Mouse (Mus musculus) testis, postnatal 10 days (tissue): ENCODE results near the gene Prr12.
"Not testable (repeated sequence)": the region's sequence is repeated elsewhere in the genome, so short reads cannot be mapped to it uniquely, and the experiment has no call there.

Experiments
- DNase-seq: peaks from one replicate; pipeline ENCODE4 v3.0.0; 2021; ENCODE audit warnings: low spot score

Prr12 gene

DNA sequence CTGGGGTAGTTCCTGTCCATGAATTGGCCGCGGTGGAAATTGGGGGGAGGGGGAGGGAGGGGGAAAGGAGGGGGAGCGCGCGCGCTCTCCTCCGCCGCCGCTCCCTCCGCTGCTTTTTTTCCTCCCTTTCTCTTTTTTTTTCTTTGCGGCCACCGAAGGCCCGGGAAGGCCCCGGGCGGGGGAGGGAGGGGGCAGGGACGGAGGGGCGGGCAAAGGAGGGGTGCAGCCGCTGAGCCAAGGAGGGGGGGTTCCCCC lies at the start of gene Prr12:
TSS of gene Prr12 (minus strand) at position 20 of the 255 bp plus-strand sequence.
- no peak for DNase-seq

DNA sequence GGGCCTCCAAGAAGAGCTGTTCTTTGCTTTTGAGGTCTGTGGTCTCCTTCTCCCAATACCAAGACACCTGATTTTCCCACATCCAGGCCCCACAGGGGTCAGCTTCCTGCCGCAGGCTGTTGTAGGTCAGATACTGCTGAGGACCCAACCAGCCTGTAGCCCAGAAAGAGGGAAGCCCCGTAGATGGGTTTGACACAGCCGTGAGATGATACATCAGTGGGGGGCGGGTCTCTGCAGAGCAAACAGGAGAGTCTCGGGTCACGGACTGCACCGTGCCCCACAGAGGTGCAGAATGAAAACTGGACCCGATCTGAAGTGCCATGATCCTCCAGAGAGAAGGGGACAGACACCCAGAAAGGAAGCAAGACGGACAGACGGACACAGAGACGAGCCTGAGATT lies 49.8 kb upstream of the Prr12 start:
- DNase-seq = no peak

DNA sequence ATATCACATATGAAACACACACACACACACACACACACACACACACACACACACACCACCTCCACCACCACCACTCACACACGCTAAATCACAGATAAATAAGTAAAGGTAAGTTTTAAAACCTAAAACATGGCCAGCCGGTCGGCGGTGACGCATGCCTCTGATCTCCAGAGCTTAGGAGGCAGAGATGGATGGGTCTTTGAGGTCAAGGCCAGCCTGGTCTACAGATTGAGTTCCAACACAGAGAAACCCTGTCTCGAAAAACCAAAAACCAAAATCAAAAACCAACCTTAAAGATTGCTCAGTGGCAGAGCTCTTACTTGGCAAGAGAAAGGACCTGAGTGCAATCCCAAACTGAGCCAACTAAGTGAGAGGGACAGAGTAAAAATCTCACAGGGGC lies 47.4 kb upstream of the Prr12 start:
- no peak for DNase-seq

DNA sequence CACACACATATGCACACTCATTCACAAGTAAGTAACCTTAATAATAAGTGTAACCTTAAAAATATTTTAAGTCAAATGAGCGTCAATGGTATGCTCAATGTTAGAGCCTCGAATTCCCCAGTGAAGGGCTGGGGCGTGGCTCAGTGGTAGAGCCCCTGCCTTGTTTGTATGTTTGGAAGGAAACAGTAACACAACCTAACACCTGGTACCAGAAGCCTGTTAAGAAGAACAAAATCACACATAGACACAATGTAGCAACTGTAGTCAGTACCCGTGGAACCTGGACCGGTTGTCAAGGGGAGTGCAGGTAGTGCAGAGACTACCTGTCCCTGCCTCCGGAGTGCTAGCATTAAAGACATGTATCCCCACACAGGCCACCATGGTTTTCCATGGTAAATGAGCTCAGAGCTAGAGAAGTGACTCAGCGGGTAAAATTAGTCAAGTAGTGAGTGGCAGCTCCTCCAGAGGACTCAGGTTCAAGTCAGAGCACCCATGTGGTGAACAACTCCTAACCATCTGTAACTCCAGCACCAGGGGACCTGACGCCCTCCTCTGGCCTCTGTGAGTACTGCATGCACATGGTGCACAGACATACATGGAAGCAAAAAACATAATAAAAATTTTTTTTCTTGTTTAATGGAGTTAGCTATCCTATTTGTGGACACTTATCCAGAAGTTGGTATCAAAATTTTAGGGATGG lies 46.0 kb upstream of the Prr12 start:
- peak; percentile 67 for DNase-seq

DNA sequence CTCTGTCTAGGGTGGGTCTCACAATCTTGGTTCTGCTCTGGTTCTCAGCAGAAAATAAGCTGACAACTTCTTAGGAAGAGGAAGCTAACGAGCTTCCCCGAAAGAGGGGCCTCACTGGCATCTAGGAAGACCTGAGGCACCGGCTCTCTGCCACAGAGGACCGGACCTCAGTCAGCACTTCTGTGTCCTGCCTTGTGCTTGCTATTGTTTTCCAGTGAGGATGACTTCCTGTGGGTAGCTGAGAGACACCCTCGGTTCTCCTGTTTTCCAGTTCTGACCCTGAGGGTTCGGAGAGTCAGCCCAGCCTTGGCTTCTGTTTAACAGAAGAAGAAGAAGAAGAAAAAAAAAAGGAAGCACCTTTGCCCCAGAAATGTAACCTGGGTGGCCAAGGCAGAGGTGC lies 44.8 kb upstream of the Prr12 start:
- DNase-seq = no peak

DNA sequence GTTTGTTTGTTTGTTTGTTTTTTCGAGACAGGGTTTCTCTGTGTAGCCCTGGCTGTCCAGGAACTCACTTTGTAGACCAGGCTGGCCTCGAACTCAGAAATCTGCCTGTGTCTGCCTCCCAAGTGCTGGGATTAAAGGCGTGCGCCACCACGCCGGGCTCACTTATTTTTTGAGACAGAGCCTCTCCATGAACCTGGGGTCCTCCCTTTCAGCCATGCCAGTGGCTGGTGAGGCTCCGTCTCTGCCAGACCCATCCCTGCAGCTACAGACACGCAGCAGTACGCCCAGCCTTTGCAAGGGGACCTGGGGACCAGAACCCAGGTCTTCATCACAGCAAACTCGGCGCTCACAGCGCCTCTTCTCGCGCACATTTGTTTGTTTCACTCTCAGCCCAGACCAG lies 43.3 kb upstream of the Prr12 start:
- not testable (repeated sequence) for DNase-seq

DNA sequence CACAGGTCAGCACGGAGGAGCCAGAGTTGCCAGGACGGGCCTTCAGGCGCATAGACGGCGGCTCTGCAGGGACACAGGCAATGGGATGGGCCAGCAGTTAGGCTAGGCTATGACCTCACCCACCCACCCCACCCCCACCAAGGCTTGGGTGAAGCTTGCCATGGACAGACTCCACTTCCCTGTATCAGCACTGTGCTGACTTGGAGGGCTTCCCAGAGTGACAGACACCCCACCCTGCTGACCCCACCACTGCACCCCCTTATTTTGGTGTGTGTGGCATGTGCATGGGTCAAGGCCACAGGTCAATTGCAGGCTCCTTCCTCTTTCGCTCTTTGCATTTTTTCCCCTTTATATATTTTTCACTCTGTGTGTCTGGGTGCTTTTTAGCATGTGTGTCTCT lies 42.7 kb upstream of the Prr12 start:
- DNase-seq = no peak

DNA sequence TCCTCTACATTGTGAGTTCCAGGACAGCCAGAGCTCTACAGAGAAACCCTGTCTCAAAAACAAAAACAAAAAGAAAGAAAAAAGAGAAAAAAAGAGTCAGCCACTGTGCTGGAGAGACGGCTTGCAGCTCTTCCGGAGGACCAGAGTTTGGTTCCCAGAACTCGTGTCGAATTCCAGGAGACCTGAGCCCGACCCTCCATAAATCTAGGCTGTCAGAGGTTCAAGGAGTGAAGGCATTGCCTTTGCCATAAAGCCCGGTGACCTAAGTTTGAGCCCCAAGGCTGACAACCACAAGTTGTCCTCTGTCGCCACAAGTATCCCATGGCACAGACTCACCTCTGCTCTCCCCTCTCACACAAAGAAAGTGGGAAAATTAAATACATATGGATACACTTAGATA lies 41.4 kb upstream of the Prr12 start:
- no peak for DNase-seq

DNA sequence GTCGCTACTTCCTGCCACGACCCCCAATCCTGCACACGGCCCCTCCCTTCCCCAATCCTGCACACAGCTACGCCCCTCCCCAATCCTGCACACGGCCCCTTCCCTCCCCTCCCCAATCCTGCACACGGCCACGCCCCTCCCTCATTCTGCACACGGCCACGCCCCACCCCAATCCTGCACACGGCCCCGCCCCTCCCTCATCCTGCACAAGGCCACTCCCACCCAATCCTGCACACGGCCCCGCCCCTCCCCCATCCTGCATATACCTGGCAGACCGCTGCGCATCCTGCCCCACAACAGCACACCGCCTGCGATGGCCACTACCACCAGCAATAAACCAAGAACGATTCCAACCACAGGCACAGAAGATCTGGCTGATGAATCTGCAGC lies 40.8 kb upstream of the Prr12 start:
- DNase-seq = no peak

DNA sequence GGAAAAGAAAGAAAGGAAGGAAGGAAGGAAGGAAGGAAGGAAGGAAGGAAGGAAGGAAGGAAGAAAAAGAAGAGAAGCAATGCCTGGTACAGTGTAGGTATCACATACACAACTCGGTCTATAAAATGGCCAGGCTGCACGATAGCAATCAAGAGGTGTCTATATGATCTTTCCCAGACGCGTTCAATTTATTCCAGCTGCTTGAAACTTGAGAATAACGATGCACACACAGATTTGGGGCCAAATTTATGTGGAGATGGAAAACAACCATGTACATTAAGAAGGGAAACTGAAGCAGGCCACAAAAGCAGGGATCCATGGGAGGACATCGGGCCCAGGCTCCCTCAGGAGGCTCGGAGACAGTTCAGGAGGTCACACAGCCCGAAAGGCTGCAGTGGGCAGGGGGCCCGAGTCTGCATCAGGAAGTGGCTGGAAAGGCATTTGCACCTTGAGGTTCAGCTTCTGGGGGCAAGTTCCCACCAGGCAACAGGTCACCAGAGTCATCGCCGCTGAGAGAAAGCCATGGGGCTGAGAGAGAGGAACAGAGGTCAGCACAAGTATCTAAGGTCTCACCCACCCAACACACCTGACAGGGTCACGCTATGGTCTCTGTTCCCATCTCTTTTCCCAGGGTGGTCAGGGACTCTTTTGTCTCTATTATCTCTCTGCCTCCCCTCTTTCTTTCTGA lies 40.3 kb upstream of the Prr12 start:
- no peak for DNase-seq

DNA sequence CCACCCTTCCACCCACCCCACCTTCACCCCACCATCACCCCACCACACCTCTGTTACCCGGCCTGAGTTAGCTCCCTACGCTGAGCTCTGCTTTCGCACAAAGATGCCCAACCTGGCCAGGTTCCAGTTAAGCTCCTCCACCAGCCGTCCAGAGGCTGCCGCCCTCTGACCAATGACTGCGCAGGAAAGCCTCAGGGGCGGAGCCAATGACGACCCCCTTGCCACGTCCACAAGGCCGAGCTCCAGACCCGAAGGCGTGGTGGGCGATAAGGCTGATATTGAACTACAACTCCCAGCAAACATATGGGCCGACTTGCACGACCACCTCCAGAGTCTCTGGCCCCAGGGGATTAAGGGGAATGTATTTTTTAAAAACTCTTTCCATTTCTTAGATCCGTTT lies 39.4 kb upstream of the Prr12 start, which contains the start of gene Rcn3:
TSS of gene Rcn3 (minus strand) at position 174 of the 400 bp plus-strand sequence.
- peak; percentile 94 for DNase-seq

DNA sequence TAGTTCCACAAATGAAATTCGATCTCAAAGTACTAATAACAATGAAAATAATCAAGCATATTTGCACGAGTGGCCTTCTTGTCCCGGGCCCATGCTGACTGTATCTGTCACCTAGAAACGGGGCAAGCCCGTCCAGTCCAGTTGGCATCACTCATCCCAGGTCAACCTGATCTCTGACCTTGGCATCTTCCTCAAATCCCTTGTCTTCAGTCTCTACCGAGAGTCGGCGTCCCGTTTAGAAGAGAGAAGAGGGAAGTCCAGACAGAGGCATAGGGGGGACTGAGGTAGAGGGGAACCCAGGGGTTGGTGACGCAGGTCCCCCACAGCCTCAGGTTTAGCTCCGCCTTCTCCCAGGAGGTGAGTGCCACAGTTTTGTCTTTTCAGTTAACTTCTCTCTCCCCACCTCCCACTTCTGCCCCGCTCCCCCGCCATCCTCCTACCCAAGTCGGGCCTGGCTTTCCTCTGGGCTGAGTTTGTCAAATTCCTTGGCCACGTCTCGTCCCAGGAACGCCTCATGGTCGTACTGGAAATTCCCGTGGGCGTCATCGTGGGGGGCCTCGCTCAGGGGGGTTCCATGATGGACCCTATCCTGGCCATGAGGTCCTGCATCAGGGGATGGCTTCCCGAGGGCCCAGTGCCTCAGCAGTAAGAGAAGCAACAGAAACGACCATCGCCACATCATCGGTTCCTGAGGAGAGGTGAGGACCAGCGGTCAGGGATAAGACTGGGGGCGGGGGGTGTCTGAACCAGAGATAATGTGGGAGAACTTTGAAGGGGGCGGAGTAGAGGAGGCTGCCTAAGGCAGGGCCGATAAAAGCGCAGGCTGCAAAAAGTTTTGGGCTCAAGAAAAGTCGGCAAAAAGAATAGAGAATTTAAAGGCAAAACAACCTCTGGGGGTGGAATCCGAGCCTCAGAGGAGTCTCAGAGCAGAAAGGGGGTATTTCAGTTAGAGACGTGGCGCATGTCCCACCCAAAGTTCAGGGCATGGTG lies 38.6 kb upstream of the Prr12 start:
- DNase-seq = peak; percentile 75

DNA sequence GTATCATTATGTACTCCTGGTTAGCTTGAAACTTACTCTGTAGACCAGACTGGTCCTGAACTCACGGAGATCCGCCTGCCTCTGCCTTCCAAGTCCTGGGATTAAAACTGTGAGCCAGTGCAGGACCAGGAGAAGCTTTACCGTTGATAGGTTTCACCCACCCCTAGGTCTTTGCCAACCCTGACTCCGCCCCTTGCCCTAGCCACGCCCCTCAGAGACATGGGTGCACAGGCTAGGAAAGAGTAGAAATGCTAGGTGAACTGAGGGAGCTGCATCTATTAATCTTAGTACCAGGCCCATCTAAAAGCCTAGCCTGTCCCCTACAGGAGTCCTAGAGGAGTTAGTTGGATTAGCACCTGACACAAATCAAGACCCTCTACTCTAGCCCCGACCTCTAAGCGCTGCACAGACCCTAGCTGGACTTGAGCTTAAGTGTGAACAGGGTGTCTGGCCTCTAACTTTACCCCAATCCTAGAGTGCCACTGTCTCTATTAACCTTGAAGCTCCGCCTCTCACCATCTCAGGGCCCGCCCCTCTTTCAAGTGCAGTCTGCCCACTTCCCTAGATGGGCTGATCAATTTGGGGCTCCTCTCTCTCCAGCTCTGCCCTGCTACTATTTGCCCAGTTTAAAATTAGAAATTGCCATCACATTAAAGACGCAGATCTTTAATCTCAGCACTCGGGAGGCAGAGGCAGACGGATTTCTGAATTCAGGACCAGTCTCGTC lies 37.7 kb upstream of the Prr12 start:
- DNase-seq = peak; percentile 72

DNA sequence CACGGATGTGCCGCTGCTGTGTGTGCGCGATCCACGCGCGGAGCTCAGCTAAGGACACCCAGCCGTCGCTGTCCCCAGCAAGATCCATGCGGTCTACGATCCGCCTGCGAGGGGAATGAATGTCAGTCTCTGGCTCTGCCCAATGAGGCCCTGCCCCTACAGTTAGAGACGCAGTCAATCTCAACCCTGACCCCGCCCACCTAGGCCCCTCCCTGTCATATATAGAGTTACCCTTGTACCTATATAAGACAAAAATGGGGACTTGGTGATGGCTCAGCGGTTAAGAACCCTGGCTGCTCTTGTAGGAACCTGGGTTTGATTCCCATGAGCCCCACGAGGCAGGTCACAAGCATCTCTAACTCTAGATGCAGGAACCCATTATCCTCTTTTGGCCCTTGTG lies 35.9 kb upstream of the Prr12 start:
- no peak for DNase-seq

DNA sequence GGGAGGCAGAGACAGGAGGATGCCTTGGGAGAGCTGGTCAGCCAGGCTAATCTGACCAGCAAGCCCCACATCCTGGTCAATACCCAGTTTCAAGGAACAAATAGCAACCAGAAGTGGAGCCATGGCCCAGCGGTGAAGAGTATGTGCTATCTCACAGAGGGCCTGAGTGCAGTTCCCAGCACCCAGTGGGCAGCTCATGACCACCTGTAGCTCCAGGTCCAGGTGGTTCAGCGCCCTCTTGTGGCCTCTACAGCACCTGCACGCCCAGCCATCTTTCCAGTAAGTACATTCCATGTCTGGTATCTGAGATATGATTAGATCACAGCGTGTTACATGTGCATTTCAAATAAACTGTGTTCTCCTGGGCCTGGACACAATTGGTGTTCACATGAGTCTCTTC lies 33.4 kb upstream of the Prr12 start:
- DNase-seq = no peak

DNA sequence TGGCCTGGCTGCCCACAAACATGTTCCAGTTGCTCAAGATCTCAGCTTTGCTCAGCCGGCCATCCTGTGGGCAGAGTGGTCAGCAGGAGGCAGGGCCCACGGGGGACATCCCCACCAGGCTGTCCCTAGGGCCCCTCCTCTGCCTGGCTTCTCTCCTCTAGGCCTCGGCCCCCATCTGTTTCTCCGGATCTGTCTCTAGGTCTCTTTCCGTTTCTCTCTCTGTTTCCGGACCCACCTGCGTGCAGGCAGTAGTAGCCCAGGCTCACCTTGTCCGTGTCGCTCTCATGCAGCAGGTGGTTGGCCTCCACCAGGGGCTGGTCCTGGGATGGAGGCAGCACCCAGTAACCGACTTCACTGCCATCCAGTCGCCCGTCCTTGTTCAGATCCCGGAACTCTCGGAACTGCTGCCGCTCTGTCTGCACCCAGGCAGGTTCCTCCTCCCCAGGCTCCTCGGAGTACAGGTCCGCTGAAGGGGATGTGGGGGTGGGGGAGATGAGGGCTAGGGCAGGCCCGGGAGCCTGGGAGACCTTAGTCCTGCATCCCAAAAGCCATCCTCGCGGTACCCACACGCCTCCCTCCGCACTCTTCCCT lies 30.7 kb upstream of the Prr12 start:
- no peak for DNase-seq

DNA sequence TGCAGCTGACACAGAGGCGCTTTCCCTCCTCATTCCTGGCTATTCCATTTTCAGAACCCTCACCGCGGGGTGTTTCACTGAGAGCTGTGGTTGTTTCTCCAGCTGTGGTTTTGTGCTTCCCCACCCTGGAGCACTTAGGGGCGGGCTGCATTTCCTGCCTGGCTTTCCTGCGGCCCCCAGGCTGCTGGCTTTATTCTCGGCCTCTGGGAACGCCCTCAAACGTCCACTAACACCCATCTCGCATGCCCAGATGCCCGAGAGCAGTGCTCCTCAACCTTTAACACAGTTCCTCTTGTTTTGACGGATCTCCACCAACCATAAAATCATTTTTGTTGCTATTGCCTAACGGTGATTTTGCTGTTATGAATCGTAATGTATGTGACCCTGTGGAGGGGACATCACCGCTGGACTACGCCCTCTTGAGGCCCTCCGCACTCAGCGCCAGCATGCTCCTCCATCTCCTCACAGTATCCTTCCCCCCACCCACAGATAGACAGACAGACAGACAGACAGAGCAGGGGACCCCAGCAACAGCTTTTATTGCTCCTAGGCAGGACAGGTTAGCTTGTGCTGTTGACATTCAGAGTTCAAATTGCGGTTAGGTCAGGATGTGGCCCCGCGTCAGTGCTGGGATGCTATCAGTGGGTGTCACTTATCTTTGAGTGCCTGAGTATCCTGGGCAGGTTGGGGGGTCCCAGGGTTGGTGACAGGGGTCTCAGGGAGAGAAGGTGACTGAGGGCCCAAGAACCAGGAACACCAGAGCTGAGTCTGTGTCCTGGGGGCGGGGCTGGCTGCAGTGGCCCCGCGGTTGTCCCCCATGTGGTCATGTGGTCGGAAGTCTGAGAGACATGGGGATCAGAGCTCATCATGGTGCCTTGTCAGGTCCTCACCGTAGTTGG lies 30.0 kb upstream of the Prr12 start:
- no peak for DNase-seq

DNA sequence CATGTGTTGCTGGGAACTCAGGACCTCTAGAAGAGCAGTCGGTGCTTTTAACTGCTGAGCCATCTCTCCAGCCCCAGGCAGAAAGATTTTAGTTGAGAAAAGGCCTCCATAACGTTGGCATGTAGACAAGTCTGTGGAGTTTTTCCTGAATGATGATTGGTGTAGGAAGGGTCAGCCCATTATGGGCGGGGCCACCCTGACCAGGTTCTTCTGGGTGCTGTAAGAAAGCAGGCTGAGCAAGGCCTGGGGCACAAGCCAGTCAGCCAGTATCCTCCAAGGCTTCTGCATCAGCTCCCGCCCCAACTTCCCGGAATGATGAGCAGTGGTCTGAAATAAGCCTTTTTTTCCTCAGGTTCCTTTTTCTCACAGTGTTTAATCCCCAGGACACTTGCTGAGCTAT lies 28.3 kb upstream of the Prr12 start:
- no peak for DNase-seq

DNA sequence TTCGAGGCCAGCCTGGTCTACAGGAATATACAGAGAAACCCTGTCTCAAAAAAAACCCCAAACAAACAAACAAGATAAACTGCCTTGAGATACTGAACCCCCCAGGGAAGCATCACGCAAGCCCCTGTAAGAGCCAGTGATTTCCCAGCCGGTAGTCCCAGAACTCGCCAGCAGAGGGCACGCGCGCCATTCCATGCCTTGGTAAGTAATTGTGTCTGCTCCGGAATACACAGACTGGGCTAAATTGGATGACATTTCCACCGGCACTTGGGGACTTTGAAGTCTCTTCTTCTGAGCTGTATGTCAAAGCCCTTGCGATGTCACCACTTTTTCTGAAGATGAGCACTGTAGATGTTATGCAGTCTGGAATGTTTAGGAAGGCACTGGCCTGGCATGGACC lies 27.2 kb upstream of the Prr12 start:
- DNase-seq = peak; percentile 96

DNA sequence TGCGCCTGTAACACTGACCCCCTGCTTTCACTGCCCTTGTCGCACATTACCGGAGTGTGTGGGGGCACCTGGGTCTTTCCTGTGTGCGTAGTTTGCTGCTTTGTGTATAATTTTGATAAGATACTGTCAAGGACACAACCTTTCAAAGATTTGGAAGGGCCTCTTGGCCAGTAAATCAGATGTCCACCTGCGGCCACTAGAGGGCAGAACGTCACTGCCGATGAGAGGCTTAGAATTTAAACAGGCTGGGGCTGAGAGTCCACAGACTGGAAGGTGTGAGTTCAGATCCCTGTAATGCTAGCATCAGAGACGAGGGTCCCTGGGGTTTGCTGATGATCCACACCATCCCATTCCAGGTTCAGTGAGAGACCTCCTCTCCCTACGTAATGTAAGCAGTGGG lies 25.8 kb upstream of the Prr12 start:
- DNase-seq = peak; percentile 86

DNA sequence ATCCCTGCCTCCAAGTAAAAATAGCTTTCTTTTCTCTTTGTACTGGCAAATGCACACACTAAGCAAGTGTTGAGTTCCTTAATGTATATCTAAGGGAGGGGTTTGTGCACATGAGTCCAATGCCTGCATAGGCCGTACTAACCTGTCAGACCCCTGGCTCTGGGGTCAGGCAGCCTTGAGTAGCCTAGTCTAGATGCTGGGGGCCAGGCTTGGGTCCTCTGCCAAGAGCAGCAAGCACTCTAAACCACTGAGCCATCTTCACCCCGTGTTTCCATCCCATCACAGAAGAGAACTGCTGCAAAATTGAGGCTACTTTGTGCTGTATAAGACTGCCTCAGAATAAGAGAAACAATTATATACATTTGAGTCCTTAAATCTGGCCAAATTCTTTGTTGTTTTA lies 25.1 kb upstream of the Prr12 start:
- DNase-seq = no peak
